Mouse (Mus musculus): ENCODE results near the gene Unc119. TPM values are rescaled to one million over a fixed set of nuclear protein-coding genes. Genes with fewer than 3 reads are reported as not detected.
A peak's percentile ranks its signal among the peaks of the same experiment; 100 is the strongest.

Unc119 gene
- total RNA-seq (2021) = 10 to 100 TPM; 29.1 to 32.2 TPM
- long read RNA-seq, experiment 1, transcript Unc119-201 (5 exons, 1,329 nt) = major isoform, 26 of 27 reads
- long read RNA-seq, experiment 1, partial matches to known transcripts = 0 of 27 reads
- long read RNA-seq, experiment 1, other reads (novel, unspliced or antisense) = 0 of 27 reads
- long read RNA-seq, experiment 2, transcript Unc119-201 (5 exons, 1,329 nt) = major isoform, 20 of 25 reads
- long read RNA-seq, experiment 2, partial matches to known transcripts = 2 of 25 reads
- long read RNA-seq, experiment 2, other reads (novel, unspliced or antisense) = 2 of 25 reads

DNA sequence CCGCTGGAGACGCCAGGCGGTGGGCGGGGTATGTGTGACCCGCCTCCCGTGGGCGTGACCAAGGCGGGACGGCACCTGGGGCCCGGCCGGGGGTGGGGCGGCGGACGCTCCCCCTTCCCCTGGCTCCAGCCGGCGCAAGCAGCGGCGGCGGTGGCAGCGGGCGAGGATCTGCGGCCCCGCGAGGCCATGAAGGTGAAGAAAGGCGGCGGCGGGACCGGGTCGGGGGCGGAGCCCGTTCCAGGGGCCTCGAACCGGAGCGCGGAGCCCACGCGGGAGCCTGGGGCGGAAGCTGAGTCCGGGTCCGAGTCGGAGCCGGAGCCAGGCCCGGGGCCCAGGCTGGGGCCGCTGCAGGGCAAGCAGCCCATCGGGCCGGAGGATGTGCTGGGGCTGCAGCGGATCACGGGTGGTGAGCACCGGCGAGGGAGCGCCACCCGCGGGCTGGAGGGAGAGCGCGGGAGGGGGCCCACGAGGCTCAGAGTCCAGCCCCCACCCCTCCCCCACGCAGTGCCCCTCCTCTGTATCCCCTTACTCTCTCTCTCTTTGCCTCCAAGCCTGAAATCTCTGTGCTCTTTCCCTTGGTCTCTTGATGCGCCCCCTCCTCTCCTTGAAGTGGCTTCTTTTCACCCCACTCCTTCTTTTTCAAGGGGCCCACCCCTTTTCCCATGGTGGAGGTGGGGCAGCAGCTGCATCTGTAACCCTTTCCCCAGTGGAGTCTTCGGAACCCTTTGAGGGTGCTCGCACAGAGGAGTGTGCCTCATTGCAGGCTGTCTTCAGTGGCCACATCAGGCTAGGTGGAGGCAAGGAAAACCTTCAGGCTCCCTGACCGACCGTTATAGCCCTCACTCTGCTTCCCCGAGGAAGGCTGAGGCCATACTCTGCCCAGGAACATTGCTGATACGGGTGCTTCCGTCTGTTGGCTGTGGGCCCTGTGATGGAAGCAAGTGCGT, at the start of gene Unc119:
Gene Unc119, plus strand, starts transcription at position 102 of the 947 bp plus-strand sequence.
- H3K27ac ChIP-seq = peak within 1 kb of the TSS; percentile 81

DNA sequence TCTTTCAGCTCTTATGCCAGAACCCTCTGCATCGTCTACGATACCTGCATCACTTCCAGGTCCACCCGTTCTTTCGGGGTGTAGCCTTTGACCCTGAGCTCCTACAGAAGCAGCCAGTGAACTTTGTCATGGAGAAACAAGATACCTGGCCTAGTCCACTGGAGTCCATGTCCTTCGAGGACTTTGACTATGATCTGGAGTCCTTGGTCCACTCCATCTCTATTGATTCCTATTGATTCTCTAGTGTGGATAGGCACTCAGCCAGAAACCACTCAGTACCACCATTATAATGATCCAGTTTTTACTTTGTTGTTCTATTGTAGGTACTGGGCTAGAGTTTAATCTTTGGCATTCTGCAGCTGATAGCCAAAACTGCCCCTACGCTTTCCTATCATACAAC, 48.7 kb upstream of the Unc119 start:
- Histone ChIP-seq H3K27ac (no peak overlapping the region), H3K4me3 (no peak overlapping the region)
- no peak for TF ChIP-seq CTCF (IDR thresholded peaks at IDR 0.05)
- DNase-seq (ENCODE audit: extremely low spot score in 1 of 2, low spot score in 2 of 2) = no peak
- intact Hi-C loops (cut with DNase I) = no loop called here

More for the DNA sequence above, at the start of gene Unc119:
- H3K4me3 ChIP-seq = peak within 1 kb of the TSS; percentile 91
- TF ChIP-seq CTCF (IDR thresholded peaks at IDR 0.05) = no peak
- intact Hi-C loops (cut with DNase I) = no loop called here
- DNase-seq (ENCODE audit: extremely low spot score in 1 of 2, low spot score in 2 of 2) = peak; percentile 73 to 77

DNA sequence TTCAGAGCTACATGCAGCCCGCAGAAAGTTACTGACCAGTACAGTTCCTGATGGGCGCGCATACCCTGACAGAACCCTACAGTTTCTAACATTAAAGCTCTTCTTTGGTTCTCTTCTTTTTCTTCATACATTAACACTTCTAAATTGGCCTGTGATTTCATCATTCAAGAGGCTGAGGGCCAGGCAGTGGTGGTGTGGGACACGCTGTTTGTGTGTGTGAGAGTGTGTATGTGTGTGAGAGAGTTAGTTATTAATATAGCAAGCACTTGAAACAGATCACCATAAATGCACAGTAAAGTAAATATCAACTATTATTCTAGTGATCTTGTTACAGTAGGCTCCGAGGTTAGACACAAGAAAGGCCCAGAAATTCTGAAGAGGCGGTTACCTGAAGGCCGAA, 42.4 kb upstream of the Unc119 start:
- Histone ChIP-seq H3K27ac (peak overlapping the region; percentile 66), H3K4me3 (peak overlapping the region; percentile 51)
- no peak for DNase-seq (ENCODE audit: extremely low spot score in 1 of 2, low spot score in 2 of 2)
- intact Hi-C loops (cut with DNase I) = no loop called here
- no peak for TF ChIP-seq CTCF (IDR thresholded peaks at IDR 0.05)

DNA sequence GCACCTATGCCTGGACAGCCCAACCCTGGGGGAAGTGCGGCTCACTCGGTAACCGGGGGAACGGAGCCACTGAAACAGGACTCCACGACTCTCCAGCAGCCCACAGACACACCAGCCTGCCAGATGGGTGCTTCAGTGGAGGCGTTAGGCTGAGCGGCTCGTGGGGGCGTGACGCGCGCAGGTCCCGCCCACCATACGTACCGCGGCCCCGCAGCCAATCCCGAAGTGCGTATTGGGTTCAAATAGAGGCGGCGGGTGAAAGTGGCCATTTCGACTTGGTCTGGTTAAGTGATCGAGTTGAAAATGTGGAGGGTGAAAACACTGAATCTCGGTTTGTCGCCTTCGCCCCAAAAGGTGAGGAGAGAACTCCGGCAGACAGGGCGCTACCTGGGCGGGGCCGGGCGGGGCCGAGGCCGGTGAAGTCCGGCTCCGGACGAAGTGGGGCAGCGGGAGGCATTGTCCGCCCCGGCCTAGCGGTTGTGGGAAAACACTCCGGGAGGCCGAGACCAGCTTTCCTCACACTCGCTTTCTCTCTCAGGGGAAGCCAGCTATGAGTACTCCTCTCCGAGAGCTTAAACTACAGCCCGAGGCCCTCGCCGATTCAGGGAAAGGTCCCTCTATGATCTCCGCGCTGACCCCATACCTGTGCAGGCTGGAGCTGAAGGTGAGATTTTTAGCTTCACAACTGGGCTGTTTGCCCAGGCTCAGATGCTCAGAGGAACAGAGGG, 41.8 kb upstream of the Unc119 start, which contains the start of gene Spag5:
Gene Spag5, plus strand, starts transcription at position 173 of the 728 bp plus-strand sequence.
- Histone ChIP-seq H3K4me3 (peak within 1 kb of the TSS; percentile 51), H3K27ac (peak within 1 kb of the TSS; percentile 66)
- DNase-seq (ENCODE audit: extremely low spot score in 1 of 2, low spot score in 2 of 2) = peak; percentile 88 to 91
- intact Hi-C loops (cut with DNase I) = no loop called here
- TF ChIP-seq CTCF (IDR thresholded peaks at IDR 0.05) = no peak; the same call in 1 of the 2 replicates

DNA sequence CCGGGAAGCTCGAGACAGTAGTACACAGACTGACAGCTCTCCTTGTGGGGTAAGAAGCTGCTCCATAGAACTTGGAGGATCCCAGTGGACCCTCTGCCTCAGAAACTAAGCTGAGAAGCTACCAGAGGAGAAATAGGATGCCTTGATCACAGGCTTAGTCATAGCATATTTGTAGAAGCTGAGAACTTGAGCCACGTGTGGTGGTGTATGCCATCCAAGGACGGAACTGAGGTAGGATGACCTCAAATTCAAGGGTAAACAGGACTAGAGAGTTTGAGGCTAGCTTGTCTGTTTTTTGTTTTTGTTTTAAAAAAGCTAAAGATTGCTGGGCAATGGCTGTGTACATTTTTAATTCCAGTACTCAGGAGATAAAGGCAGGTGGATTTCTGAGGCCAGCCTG, 38.0 kb upstream of the Unc119 start:
- Histone ChIP-seq H3K27ac (no peak overlapping the region), H3K4me3 (no peak overlapping the region)
- DNase-seq (ENCODE audit: extremely low spot score in 1 of 2, low spot score in 2 of 2) = no peak
- TF ChIP-seq CTCF (IDR thresholded peaks at IDR 0.05) = no peak
- intact Hi-C loops (cut with DNase I) = no loop called here

DNA sequence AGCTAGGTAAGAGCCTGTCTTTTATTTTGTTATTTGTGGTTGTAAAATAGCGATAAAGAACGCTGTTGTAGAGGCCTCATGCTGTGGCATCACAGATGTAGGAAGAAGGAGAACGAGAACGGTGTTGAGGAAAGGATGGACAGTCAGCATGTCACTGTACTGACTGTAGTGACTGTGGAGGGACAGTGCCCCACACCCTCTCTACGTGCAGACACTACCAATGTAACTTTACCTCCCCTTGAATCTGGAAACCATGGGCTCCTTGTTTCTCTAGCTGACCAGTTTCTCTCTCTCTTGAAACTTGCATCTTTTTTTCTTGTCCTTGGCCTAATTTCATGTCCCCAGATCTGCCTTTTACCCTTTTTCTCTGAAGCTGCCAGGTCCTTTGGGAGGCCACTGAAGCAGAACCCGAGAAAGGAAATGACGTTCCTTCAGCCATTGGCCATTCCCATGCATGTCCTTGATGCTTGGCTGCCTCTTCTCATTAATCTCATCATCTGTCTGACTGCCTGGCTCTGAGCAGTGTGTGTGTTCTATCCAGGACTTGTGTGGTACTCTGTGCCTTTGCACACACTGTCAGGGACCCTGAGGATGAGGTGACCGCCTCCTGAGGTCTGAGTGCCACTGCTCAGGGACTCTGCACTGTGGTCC, 32.3 kb upstream of the Unc119 start:
- intact Hi-C loops (cut with DNase I) = no loop called here
- TF ChIP-seq CTCF (IDR thresholded peaks at IDR 0.05) = no peak
- Histone ChIP-seq H3K27ac (no peak overlapping the region), H3K4me3 (no peak overlapping the region)
- DNase-seq (ENCODE audit: extremely low spot score in 1 of 2, low spot score in 2 of 2) = no peak

DNA sequence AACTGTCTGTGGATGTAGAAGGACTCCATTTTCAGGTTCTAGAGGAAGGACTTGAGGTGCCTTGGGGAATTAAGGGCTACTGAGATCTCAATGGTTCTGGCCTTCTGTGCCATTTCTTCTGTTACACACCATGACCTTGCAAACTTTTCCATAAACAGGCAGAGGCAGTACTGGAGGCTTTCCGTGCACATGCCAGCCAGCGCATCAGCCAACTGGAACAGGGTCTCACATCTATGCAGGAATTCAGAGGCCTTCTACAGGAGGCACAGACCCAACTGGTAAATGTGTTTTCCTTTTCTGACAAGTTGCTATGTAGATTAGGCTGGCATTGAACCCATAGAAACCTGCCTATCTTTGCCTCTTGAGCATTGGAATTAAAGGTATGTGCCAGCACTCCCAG, 29.6 kb upstream of the Unc119 start:
- TF ChIP-seq CTCF (IDR thresholded peaks at IDR 0.05) = no peak
- intact Hi-C loops (cut with DNase I) = no loop called here
- no peak overlapping the region for H3K27ac ChIP-seq
- no peak overlapping the region for H3K4me3 ChIP-seq
- no peak for DNase-seq (ENCODE audit: extremely low spot score in 1 of 2, low spot score in 2 of 2)

DNA sequence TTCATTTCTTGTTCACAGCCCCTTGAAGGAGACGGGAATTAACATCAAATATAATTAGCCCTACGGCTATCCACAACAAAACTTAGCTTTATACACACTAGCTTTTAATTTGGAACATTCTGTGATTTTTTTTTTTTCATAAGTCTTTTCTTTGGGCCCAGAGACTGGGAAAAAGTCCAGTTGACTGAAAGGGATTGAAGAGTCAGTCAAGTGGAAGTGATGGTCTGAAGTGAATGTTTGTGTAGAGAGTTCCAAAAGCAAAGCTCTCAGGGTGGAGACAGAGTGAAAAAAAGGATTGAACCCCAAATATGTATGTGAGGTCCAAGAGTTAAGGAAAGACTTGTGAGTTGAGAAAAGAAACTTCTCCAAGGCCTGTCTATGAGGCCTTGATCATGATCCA, 24.9 kb upstream of the Unc119 start:
- no peak overlapping the region for H3K4me3 ChIP-seq
- no peak for DNase-seq (ENCODE audit: extremely low spot score in 1 of 2, low spot score in 2 of 2)
- no peak for TF ChIP-seq CTCF (IDR thresholded peaks at IDR 0.05)
- intact Hi-C loops (cut with DNase I) = no loop called here
- no peak overlapping the region for H3K27ac ChIP-seq

DNA sequence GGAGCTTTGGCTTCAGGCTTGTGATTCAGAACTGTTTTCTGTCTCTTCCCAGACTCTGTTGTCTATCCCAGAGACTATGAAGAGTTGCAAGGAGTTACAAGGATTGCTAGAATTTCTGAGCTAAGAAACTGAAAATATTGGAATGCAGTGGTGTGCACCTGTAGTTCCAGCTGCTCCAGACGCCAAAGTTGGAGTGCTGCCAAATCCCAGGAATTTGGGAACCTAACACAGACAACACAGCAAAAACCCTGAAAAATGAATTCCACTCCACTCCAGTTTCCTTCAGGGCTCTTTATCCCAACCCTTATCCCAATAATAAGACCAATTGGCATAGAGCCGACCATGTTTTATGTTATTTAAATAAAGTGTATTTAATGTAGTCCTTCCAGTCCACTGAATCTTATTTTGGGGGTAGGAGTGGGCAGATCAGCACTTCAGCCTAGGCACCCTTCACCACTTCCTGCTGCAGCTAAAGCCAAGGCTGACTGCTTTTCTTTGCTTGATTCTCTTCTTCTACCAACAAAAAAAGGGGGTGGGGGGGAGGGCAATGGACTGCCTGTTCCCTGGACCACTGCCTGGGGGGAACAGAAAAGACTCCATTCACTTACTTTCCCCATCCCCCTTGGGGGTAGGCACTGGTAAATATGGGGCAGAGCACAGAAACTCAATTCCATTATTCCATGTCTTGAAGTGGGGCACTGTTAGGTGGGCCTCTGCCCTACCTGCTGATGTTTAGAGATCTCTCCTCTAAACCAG, 21.0 kb upstream of the Unc119 start:
- TF ChIP-seq CTCF (IDR thresholded peaks at IDR 0.05) = no peak
- intact Hi-C loops (cut with DNase I) = no loop called here
- DNase-seq (ENCODE audit: extremely low spot score in 1 of 2, low spot score in 2 of 2) = no peak

DNA sequence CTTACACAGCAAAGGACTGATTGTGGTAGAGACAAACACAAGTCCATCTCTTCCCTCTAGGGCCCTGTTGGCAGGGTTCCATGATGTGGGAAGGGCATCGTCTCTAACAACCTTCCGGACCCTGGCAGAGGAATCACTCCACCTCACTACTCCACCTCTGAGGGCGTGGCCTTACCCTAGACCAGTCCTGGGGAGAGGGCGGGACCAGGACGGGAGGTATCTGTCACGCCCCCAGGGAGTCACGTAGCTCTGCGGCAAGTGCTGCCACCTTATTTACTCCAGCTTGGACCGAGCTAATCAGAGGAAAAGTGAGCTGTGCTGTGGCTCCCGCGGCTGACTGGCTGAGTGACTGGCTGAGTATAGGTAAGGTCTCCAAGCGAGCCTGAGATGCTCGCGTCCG, 20.4 kb upstream of the Unc119 start, which contains the start of gene Aldoc:
Gene Aldoc, plus strand, starts transcription at position 109 of the 400 bp plus-strand sequence.
- peak within 1 kb of the TSS; percentile 49 for H3K4me3 ChIP-seq
- DNase-seq (ENCODE audit: extremely low spot score in 1 of 2, low spot score in 2 of 2) = peak; percentile 69 to 75
- TF ChIP-seq CTCF (IDR thresholded peaks at IDR 0.05) = no peak
- H3K27ac ChIP-seq = peak within 1 kb of the TSS; percentile 66
- intact Hi-C loops (cut with DNase I) = no loop called here

More for the DNA sequence above, 21.0 kb upstream of the Unc119 start:
- H3K27ac ChIP-seq = peak overlapping the region; percentile 66
- H3K4me3 ChIP-seq = peak overlapping the region; percentile 49

Measured in left cerebral cortex, adult 2 months (tissue).